In genomic region chr17:7840505-7841290, GRCm38 (mm10) we compare ENCODE assay signal across 10 mouse cellular contexts. TPM values are rescaled to one million over a fixed set of nuclear protein-coding genes. Genes with fewer than 3 reads are reported as not detected.
A peak's percentile ranks its signal among the peaks of the same experiment; 100 is the strongest.
DNase-seq lines count a peak whose midpoint lies in the region; ATAC-seq and TF ChIP-seq lines count a peak whose summit lies in the region.
"Had no signal": no experiment of that assay in that cellular context is flagged by ENCODE, and none has a peak within 500 bp of the region (broad histone marks: within the 10 kb centered on the region; RNA-seq: fewer than 3 reads in every experiment).

No protein-coding gene starts in this region.

- 64% methylated on average over 12 of the region's 12 CpGs for WGBS in embryonic facial prominence, embryonic 14.5 days
- WGBS in embryonic facial prominence, embryonic 10.5 days, result 89% methylated on average over 12 of the region's 12 CpGs
- 85% methylated on average over 12 of the region's 12 CpGs for WGBS in midbrain, embryonic 11.5 days
- WGBS in midbrain, embryonic 16.5 days, result 73% methylated on average over 12 of the region's 12 CpGs
- 42% methylated on average over 12 of the region's 12 CpGs for WGBS in intestine, postnatal 0 days

- no peak for TF ChIP-seq CTCF in intestine, postnatal 0 days (IDR thresholded peaks at IDR 0.05; ENCODE audit: low read depth)

- intact Hi-C loops in gastrocnemius, postnatal 36 days (cut with DNase I), result no loop called here

- no peak overlapping the region for H3K9ac ChIP-seq in embryonic facial prominence, embryonic 14.5 days (ENCODE audit: low read depth, low read length)
- H3K9ac ChIP-seq in midbrain, embryonic 11.5 days (ENCODE audit: low read length), result no peak overlapping the region
- H3K9ac ChIP-seq in midbrain, embryonic 16.5 days (ENCODE audit: low read depth, low read length), result no peak overlapping the region
- no peak overlapping the region for H3K9ac ChIP-seq in intestine, postnatal 0 days (ENCODE audit: low read depth, low read length)
- H3K9ac ChIP-seq: intestine, embryonic 15.5 days; liver, embryonic 15.5 days had no signal

- no peaks in the 10 kb centered on the region for H3K36me3 ChIP-seq in embryonic facial prominence, embryonic 14.5 days (ENCODE audit: control insufficient read depth, insufficient read depth, low read length)
- no peaks in the 10 kb centered on the region for H3K36me3 ChIP-seq in embryonic facial prominence, embryonic 10.5 days (replicated peaks)
- H3K36me3 ChIP-seq in midbrain, embryonic 11.5 days (ENCODE audit: control insufficient read depth, insufficient read depth, low read length), result no peaks in the 10 kb centered on the region
- H3K36me3 ChIP-seq in midbrain, embryonic 16.5 days (ENCODE audit: control insufficient read depth, insufficient read depth, low read length), result no peaks in the 10 kb centered on the region
- no peaks in the 10 kb centered on the region for H3K36me3 ChIP-seq in intestine, postnatal 0 days (ENCODE audit: control insufficient read depth, insufficient read depth)
- H3K36me3 ChIP-seq: intestine, embryonic 15.5 days; liver, embryonic 15.5 days had no signal

- H3K27ac ChIP-seq in embryonic facial prominence, embryonic 14.5 days (replicated peaks; ENCODE audit: low read depth, low read length), result no peak overlapping the region
- H3K27ac ChIP-seq in embryonic facial prominence, embryonic 10.5 days (replicated peaks), result no peak overlapping the region
- no peak overlapping the region for H3K27ac ChIP-seq in midbrain, embryonic 11.5 days (ENCODE audit: low read depth, low read length)
- no peak overlapping the region for H3K27ac ChIP-seq in midbrain, embryonic 16.5 days (ENCODE audit: low read length)
- H3K27ac ChIP-seq in intestine, postnatal 0 days (ENCODE audit: low read depth, low read length), result no peak overlapping the region
- H3K27ac ChIP-seq: intestine, embryonic 15.5 days; liver, embryonic 15.5 days had no signal

- H3K9me3 ChIP-seq in embryonic facial prominence, embryonic 14.5 days (ENCODE audit: control insufficient read depth, low read length), result no peaks in the 10 kb centered on the region; the same call in 1 of the 2 replicates
- no peaks in the 10 kb centered on the region for H3K9me3 ChIP-seq in embryonic facial prominence, embryonic 10.5 days
- H3K9me3 ChIP-seq in midbrain, embryonic 11.5 days (ENCODE audit: control insufficient read depth, low read length), result no peaks in the 10 kb centered on the region
- no peaks in the 10 kb centered on the region for H3K9me3 ChIP-seq in midbrain, embryonic 16.5 days (replicated peaks; ENCODE audit: control insufficient read depth, low read length, poor library complexity, severe bottlenecking)
- no peaks in the 10 kb centered on the region for H3K9me3 ChIP-seq in intestine, postnatal 0 days (ENCODE audit: control insufficient read depth)
- H3K9me3 ChIP-seq: intestine, embryonic 15.5 days; liver, embryonic 15.5 days had no signal

- H3K27me3 ChIP-seq in embryonic facial prominence, embryonic 14.5 days (replicated peaks; ENCODE audit: control insufficient read depth, insufficient read depth, low read length), result no peaks in the 10 kb centered on the region
- no peaks in the 10 kb centered on the region for H3K27me3 ChIP-seq in embryonic facial prominence, embryonic 10.5 days (replicated peaks; ENCODE audit: low read depth, poor library complexity, severe bottlenecking)
- H3K27me3 ChIP-seq in midbrain, embryonic 11.5 days (ENCODE audit: control insufficient read depth, insufficient read depth, low read length), result no peaks in the 10 kb centered on the region
- no peaks in the 10 kb centered on the region for H3K27me3 ChIP-seq in midbrain, embryonic 16.5 days (ENCODE audit: control insufficient read depth, insufficient read depth, low read depth, low read length)
- H3K27me3 ChIP-seq in intestine, postnatal 0 days (replicated peaks; ENCODE audit: control insufficient read depth, insufficient read depth, low read length), result no peaks in the 10 kb centered on the region
- H3K27me3 ChIP-seq: intestine, embryonic 15.5 days; liver, embryonic 15.5 days had no signal

- no peak overlapping the region for H3K4me2 ChIP-seq in embryonic facial prominence, embryonic 14.5 days (ENCODE audit: low read depth, low read length)
- no peak overlapping the region for H3K4me2 ChIP-seq in midbrain, embryonic 11.5 days
- H3K4me2 ChIP-seq in midbrain, embryonic 16.5 days (ENCODE audit: low read length), result no peak overlapping the region
- no peak overlapping the region for H3K4me2 ChIP-seq in intestine, postnatal 0 days (replicated peaks; ENCODE audit: low read depth)
- H3K4me2 ChIP-seq: intestine, embryonic 15.5 days; liver, embryonic 15.5 days had no signal

- ATAC-seq in embryonic facial prominence, embryonic 14.5 days (ENCODE audit: low read depth), result no peak
- no peak for ATAC-seq in midbrain, embryonic 11.5 days (ENCODE audit: low FRiP score)
- ATAC-seq in midbrain, embryonic 16.5 days, result no peak
- no peak for ATAC-seq in intestine, postnatal 0 days
- ATAC-seq: intestine, embryonic 15.5 days had no signal

- DNase-seq in embryonic facial prominence, embryonic 14.5 days (ENCODE audit: low spot score), result peak; percentile 75
- no peak for DNase-seq in embryonic facial prominence, embryonic 10.5 days (ENCODE audit: low spot score)
- DNase-seq in midbrain, embryonic 11.5 days (ENCODE audit: low spot score, missing footprints), result peak; percentile 67
- DNase-seq in gastrocnemius, postnatal 36 days, result peak; percentile 35 to 49
- DNase-seq in lung, postnatal 14 days, result peak; percentile 58
- DNase-seq in thymus, postnatal 4 days, result no peak

- no peak overlapping the region for H3K4me3 ChIP-seq in embryonic facial prominence, embryonic 14.5 days (ENCODE audit: low read depth, low read length)
- H3K4me3 ChIP-seq in embryonic facial prominence, embryonic 10.5 days, result no peak overlapping the region
- H3K4me3 ChIP-seq in midbrain, embryonic 11.5 days (ENCODE audit: low read depth, low read length), result no peak overlapping the region
- H3K4me3 ChIP-seq in midbrain, embryonic 16.5 days (ENCODE audit: low read depth, low read length), result no peak overlapping the region
- no peak overlapping the region for H3K4me3 ChIP-seq in intestine, postnatal 0 days (ENCODE audit: low read depth, low read length)
- H3K4me3 ChIP-seq: intestine, embryonic 15.5 days; liver, embryonic 15.5 days had no signal

- H3K4me1 ChIP-seq in embryonic facial prominence, embryonic 14.5 days (ENCODE audit: control insufficient read depth, insufficient read depth, low read length), result peaks cover 6% of the 10 kb centered on the region; the same call in 1 of the 2 replicates
- no peaks in the 10 kb centered on the region for H3K4me1 ChIP-seq in embryonic facial prominence, embryonic 10.5 days
- no peaks in the 10 kb centered on the region for H3K4me1 ChIP-seq in midbrain, embryonic 11.5 days (ENCODE audit: control insufficient read depth, insufficient read depth, low read length)
- H3K4me1 ChIP-seq in midbrain, embryonic 16.5 days (ENCODE audit: control insufficient read depth, insufficient read depth, low read length), result no peaks in the 10 kb centered on the region
- H3K4me1 ChIP-seq in intestine, postnatal 0 days (replicated peaks; ENCODE audit: control insufficient read depth, insufficient read depth, low read length), result no peaks in the 10 kb centered on the region
- H3K4me1 ChIP-seq: intestine, embryonic 15.5 days; liver, embryonic 15.5 days had no signal

RNA-seq across cellular contexts. Expression of gene Fndc1, which starts 13.6 kb away (rescaled TPM):
- polyA plus RNA-seq in embryonic facial prominence, embryonic 14.5 days (2014; fragmentation: Nextera tagmentation; extraction: Ambion mirVana), result 63.9 and 64.1 TPM in 2 replicates
- 0.60 and 1.3 TPM in 2 replicates for polyA plus RNA-seq in embryonic facial prominence, embryonic 10.5 days (2016; fragmentation: Nextera tagmentation; extraction: Ambion mirVana)
- polyA plus RNA-seq in midbrain, embryonic 11.5 days (2014; fragmentation: Nextera tagmentation; extraction: Ambion mirVana), result 0.37 and 0.76 TPM in 2 replicates
- polyA plus RNA-seq in midbrain, embryonic 16.5 days (2015; fragmentation: Nextera tagmentation; extraction: Ambion mirVana), result 6.6 and 7.8 TPM in 2 replicates
- 10 to 100 TPM; 35.8 to 37.8 TPM for total RNA-seq in gastrocnemius, postnatal 36 days (2021)
- polyA plus RNA-seq in intestine, postnatal 0 days (2015; fragmentation: Nextera tagmentation; extraction: Ambion mirVana), result 15.7 and 18.9 TPM in 2 replicates

Comparison
In these comparisons a context has a peak if more than half of its experiments do, and no peak if none do; other contexts are left out.
1. DNase-seq: peak in embryonic facial prominence, embryonic 14.5 days (single experiment), midbrain, embryonic 11.5 days (single experiment), gastrocnemius, postnatal 36 days (2 of 2) and lung, postnatal 14 days (single experiment); none in embryonic facial prominence, embryonic 10.5 days (single experiment) and thymus, postnatal 4 days (single experiment).